Mouse (Mus musculus) left cerebral cortex, postnatal 25 days (tissue): ENCODE measurements at regions not wholly inside any gene's neighbourhood (a gene's known extent, or its start where the extent isn't known, plus 50 kb on each side); places are given as distances from the start of the nearest gene placed in this dataset.

ENCODE experiments used
- DNase-seq, 2 experiments: peaks; one replicate each; pipeline ENCODE4 v3.0.0; 2022; ENCODE audit warnings: low spot score in 2 of 2, mixed read lengths in 1 of 2
- intact Hi-C: fragments of 180-260 bp; cut with DNase I; formaldehyde crosslinking; loops from one replicate; pipeline ENCODE4 v1.15.1; 2025

DNA sequence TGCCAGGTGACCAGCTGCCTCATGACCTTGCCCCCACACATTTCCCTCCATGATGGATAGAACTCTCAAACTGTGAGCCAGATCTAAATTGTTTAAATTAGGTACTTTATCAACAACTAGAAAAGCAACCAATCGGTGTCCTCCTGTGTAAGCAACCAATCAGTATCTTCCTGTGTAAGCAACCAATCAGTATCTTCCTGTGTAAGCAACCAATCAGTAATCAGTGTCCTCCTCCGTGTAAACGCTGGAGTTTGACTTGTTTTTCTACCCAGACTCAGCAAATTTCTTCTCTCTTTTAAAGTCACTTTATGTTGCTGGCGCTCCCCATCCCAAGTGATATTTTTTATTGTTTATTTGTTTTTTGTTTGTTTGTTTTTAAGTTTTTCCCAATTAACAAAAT, 307.0 kb downstream of the Irs2 start:
- intact Hi-C loops = no loop called here
- no peak for DNase-seq

DNA sequence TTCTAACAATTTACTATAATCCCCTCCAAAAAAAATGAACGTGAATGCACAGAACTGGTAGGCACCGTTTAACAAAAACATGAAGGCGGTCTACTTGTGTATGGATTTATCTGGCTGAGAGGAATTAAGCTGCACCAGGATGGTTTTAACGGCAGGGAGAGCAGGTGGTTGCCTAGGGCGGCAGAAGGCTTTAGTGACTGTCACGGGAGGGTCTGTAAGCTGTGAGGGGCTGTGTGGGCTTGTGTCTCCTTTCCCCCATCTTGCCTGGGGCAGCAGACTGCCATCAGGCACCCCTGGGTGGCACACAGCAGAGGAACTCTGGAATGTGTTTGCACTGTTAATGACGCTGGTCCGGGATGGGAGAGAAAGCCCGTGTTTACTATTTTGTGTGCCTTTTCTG, 308.6 kb downstream of the Irs2 start:
- DNase-seq = no peak
- intact Hi-C loops = no loop called here

DNA sequence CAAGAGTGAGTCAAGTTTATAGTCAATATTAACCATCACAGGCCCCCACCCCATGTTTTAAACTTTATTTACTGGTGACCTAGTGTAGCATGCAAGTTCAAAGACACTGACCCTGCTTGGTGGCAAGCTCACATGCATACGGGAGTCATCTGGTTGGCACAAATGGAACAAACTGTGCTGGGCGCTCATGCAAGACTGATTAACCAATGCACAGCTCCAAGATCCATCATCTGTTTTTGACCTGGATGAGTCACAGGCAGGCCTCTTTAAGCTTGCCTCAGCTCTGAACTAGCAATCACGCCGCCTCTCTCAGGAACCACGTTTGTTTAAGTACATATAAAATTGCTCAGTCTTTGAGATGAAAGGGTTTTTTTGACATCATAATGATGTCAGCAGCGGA, 313.1 kb downstream of the Irs2 start:
- intact Hi-C loops = no loop called here
- DNase-seq = peak in 1 of 2 experiments; percentile 6

DNA sequence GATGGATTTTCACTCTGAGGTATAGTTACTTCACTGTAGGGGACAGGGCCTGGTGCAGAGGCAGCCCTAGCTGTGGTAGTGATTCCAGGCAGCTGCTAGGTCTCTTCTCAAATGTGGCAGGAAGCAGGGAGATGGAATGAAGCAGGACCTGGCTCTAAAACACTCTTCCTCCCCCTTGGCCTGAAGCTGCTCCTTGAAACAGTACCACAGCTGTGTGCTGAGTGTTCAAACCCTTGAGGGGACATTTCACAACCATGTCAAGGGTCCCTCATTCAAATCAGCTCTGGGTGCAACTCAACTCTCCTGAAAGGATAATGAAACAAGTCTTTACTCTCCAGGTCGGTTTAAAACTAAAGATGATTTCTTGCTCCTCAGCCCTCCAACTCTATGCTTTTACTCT, 317.6 kb downstream of the Irs2 start:
- intact Hi-C loops = no loop called here
- no peak for DNase-seq

DNA sequence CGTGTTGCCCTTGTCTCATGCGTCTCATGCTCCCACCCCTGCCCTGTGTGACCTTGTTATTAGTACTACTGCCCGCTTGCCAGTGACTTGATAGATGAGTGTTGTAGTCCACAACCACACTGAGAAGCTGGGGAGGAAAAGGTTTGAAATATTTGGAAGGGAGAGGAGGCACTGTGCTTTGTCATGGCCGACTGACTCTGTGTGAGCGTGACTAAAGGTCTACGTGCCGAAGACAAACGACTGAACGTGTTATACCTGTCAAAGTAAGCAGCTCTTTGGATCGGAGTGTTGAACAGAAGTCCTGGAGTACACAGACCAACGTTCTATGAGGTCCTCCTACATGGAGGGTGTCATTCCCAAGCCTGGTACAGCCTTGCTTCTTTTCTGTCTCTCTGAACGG, 318.4 kb downstream of the Irs2 start:
- intact Hi-C loops = no loop called here
- DNase-seq = no peak

DNA sequence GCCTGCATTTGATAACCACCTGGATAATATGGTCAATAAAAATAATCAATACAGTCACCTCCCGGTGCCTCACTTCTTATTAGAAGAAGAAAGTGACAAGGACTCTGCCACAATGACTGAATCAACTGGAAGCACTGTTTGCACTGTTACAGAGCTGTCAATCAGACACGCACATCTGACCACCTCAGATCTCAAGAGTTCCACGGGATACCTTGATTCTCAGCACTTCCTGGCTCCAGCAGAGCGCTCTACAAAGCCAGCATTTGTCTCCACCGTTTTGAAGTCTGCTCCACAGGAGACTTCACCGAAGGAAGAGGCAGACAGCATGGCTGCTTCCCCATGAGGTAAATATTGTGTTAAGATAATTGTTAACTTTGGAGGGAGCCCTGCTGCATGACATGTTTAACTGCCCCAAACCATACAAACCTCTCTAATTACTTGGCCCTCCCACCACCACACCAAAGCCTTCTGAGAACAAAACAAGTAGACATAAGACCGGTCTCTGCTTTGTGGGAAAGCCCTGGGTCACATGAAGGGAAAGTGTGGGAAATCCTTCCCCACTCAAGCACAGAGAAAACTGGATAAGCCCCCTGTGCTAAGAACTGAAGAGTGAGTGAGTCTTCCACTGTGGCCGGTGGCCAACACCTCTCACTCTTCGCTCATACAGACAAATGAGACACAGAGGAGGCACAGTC, 320.2 kb downstream of the Irs2 start:
- intact Hi-C loops = no loop called here
- no peak for DNase-seq
